Mouse (Mus musculus): ENCODE data around the gene Itgb5. TPM values are rescaled to one million over a fixed set of nuclear protein-coding genes. Genes with fewer than 3 reads are reported as not detected.
A peak's percentile ranks its signal among the peaks of the same experiment; 100 is the strongest.

Gene Itgb5
- total RNA-seq, 2 experiments from 2014 or later, result 173 to 175 TPM

DNA sequence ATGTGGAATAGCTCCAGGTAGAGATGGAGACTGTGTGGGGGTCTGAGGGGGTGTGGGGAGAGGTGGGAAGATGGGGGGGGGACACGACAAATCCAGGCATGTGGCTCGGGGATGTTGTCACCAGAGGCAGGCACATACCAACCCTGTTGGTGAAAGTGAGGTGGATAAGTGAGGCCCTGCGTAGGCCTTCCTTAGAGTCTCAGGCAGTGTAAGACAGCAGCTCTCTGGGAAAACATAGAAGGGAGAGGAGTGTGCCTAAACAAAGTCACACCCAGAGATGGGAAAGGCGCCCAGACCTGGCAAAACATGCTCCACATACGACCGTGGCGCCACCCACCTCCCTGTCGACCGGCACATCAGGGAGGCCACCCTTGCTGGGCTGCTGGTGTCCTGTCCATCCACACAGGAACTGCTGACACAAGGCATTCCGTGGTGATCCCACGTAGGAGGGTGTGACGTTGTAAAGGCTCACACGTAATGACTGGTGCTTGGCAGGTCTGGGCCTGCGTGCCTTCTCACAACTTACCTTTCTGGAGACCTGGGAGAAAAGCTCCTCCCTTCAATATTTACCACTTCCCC, 42.5 kb downstream of the Itgb5 start:
- DNase-seq (ENCODE audit: low spot score in 2 of 2), result no peak

DNA sequence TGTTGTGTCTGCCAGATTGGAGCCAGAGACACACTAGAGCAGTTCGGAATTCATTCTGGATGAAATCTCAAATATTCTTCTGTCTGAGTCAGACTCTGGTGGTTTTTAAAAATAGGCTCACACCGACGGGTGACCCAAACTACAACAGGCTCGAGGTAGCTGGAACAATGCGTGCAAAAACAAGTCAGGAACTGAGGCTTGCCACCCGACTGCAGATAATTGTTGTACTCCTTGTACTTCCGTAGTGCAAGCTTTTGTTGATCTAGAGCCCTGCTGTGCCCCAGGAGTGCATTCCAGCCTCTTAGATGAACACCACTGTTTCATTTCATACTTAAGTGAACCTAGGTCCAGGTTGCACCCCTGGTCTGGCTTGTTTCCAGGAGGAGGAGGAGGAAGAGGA, 43.8 kb downstream of the Itgb5 start:
- no peak for DNase-seq (ENCODE audit: low spot score in 2 of 2)

DNA sequence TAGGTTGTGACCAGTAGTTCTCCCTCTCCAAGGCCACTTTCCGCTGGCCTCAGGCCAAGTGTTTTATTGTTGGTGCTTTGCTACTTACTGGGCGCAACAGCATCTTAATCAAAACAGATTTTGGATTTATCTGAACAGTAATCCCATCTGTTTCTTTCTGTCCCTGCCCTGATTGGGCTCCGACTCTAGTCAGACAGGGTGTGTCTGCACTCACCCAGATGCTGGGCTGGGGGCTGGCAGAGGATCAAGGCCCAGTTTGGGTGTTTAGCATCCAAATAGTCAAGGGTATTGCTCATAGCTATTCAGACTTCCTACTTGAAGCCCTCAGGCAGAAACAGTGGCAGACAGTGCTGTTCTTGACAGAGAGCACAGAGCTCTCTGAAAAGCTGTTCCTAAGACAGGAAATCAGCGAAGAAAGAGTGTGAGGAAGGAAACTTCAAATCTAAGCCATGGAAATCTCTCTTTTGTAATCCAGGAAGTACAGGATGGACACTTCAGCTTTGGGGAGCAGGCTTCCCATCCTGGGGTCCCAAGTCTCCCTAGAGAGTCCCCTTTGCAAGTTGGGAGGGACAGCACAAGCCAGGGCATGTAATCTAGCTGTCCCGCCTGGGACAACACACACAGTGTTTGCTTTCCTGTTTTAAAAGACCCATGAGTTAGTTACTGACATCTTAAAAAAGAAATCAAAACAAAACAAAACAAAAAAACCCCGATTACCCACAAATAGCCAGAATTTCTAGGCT, 48.7 kb downstream of the Itgb5 start:
- no peak for DNase-seq (ENCODE audit: low spot score in 2 of 2)

DNA sequence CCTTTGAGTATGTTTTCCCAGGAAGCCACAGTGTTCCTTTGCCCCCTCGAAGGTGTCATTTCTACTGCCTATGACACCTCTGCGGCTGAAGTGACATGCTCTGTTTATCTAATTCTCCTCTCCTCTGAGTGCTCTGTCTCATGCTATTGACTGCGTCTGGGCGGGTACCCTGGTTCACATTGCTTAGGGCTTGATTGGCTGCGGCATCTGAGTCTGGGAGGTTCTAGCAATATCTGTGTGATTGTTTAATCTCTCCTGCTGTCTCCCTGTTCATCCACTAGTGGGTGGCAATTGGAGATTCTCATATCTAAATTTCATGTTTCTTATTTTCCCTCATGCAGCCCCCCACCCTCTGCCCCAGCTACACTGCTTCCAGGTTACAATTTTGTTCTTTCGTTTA, 49.6 kb downstream of the Itgb5 start:
- no peak for DNase-seq (ENCODE audit: low spot score in 2 of 2)

DNA sequence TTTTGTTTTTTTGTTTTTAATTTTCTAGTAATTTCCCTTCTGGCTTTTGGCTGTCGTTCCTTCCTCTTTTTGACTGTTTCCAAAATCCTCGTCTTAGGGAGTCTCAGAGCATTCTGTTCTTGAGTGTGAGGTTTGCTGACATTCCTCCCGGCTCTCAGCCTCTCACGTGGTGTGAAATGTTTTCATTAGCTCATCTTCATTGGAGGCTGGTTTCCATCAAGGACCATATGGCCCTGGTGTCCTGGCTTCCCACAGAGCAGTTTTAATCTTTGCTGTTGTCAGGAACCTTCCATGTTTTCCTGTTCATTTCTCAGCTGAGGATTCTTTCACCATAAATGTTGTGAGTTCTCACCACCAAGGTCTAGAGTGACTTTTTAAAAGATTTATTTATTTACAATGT, 50.1 kb downstream of the Itgb5 start:
- DNase-seq (ENCODE audit: low spot score in 2 of 2), result no peak

DNA sequence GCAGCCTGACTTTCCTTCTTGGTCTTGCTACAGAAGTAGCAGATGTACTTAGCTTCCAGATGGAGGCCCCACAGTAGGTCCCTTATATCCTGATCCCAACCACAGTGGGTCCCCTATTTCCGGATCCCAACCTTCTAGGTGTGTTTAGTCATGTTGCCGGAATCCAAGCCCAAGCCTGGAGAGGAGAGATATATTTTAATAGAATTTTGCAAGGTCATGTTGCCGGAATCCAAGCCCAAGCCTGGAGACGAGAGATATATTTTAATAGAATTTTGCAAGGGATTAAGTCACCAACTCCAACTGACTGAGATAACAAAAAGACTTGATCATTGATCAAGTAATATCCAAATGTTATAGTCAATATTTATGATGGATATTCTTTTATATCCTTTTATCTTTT, 51.3 kb downstream of the Itgb5 start:
- DNase-seq (ENCODE audit: low spot score in 2 of 2), result no peak

DNA sequence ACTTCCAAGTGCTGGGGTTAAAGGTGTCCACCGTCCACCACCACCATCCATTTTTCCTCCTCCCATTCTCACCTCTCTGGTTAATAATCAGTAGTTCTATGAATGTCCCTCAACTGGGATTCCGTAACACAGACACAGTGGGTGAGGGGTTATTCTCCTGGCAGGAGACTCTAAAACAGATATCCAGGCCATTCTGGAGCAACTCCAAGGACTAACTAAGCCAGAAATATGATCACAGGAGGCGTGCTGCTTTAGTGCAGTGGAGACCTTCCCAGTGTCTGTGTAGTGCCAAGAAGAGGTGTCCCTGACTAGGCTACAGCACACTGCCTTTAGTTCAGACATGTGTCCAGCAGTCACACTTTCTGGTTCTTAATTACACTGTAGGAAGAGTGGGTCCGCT, 53.1 kb downstream of the Itgb5 start:
- DNase-seq (ENCODE audit: low spot score in 2 of 2), result no peak

DNA sequence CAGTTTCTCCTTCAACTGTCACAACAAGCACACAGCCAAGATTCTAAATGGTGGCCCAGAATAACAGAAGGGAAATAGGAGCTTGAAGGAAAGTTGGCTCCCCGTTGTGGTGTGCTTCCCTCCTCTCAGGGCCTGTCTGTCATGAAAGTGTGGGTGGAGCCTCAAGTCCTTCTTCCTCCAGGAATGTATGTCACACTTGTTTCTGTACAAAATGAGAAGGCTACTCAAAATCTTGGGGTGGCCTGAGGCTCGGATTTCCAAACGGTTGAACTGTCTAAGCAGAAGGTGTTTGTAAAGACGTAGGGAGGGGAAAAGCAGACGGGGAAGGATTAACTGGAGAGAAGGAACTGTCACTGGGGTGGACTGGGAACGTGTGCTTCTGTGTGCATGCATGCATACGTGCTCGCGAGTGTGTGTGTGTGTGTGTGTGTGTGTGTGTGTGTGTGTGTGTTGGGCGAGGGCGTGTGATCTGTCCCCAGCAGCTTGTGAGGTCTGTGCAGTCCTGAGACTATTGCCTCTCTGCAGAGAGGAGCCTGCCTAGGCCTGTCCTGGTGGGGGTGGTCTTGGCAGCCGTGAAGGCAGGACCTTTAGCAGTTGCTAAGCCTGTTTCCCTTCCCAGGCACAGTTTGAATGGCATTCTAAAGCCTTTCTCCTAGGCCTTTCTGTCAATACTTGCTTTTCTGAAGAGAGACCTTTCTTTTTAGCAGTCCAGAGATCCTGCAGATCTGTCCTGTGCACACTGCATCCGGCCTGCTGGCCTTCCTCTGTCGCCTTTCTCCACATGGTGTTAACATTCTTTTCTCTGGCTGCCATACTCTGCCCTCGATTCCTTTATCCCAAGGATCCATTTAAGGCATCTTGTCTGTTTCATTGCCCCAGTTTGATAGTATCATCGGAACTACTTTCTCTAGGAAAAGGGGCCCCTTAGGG, 53.8 kb downstream of the Itgb5 start:
- no peak for DNase-seq (ENCODE audit: low spot score in 2 of 2)

DNA sequence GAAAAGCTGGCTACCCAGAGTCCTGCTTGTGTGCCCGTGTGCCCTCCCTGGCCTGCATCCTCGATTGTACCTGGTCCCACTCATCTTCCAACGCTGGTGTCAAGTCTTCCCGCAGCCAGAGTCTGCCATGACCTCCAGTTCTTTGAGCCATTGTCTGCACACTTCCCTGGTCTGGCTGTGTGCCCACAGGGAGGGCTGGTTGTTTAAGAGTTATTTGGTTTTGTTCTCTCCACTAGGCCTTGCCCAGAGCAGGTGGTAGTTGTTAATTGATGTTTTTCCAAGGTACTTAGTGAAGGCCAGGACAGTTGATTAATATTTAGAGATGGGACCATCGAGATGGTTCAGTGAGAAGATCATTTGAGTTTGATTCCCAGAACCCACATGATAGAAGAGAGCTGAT, 54.7 kb downstream of the Itgb5 start:
- DNase-seq (ENCODE audit: low spot score in 2 of 2), result no peak

DNA sequence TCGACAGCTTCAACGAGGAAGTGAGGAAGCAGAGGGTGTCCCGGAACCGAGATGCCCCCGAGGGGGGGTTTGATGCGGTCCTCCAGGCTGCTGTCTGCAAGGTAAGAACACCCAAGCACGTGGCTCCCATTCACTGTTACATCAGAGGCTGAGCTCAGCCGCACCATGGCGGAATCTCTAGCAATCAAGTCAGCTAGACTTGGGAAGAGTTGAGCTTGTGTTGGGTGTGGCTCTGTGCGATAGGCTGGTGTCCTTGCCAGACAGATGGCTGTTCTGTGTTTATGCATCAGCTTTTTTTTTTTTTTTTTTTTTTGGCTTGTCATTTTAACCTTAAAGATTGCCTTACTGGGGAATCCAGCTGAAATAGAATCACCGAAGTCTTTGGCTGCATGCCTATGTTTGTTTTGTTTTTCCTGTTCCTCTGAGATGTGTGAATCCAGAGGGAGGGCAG, 55.6 kb downstream of the Itgb5 start:
- no peak for DNase-seq (ENCODE audit: low spot score in 2 of 2)

DNA sequence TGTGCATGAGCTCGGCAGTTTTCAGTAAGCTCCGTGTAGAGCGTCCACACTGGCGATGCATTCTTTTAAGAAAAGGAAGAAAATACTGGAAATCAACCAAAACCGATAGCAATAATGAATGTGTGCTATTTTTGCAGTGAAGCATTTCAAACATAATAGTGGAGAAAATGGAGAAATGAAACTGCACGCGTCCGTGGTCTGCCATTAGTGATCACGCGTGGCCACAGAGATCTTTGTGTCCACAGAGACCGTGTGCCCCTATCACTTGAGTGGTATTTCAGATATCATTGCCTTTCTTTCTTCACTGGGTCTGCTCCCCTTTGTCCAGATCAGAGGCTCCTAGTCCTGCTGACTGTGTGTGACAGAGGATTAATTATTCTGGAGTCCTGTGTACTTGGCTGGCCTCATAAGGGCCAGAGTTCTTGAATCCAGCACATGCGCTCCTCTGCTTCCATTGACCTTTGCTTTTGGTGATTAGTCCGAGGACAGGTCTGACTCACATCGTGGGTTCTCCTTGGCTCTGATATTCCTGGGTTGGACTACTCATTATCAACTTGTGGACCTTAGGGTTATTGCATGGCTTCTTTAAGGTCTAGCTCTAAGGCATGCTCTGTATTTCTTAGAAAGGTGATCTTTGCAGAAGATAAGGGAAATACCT, 56.3 kb downstream of the Itgb5 start:
- DNase-seq (ENCODE audit: low spot score in 2 of 2), result no peak

DNA sequence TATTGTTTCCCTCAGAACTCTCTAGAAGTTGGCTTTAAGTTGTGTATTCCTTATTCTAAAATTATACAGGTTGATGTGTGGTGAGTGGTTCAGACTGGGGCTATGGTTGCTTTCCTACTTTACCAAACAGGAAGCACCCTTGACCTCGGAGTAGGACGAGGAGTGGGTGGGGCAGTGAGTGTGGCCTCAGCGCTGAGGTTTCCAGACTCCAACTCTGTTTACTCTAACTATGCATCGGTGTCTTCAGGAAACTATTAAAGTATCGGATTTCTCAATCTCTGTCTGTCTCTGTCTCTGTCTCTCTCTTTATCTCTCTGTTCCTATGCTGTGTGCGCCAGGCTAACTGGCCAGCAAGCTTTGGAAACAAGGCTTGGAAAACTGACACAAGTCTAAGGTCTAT, 57.2 kb downstream of the Itgb5 start:
- no peak for DNase-seq (ENCODE audit: low spot score in 2 of 2)

DNA sequence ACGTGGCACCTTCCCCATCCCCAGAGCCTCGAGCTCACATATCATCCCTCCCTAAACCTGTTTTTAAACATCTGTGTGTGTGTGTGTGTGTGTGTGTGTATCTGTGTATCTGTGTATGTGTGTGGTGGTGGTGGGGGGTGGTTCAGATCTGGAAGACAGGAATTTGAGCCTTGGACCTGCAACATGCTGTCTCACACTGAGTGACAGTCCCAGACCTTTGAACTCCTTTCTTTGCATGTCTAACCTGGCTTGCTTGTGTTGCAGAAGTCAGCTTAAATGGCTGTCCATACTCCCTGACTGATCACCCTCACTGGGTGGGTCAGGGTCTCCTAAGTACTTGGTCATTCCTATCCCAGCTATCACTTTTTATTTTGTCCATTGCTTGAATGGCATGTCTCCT, 58.5 kb downstream of the Itgb5 start:
- no peak for DNase-seq (ENCODE audit: low spot score in 2 of 2)

DNA sequence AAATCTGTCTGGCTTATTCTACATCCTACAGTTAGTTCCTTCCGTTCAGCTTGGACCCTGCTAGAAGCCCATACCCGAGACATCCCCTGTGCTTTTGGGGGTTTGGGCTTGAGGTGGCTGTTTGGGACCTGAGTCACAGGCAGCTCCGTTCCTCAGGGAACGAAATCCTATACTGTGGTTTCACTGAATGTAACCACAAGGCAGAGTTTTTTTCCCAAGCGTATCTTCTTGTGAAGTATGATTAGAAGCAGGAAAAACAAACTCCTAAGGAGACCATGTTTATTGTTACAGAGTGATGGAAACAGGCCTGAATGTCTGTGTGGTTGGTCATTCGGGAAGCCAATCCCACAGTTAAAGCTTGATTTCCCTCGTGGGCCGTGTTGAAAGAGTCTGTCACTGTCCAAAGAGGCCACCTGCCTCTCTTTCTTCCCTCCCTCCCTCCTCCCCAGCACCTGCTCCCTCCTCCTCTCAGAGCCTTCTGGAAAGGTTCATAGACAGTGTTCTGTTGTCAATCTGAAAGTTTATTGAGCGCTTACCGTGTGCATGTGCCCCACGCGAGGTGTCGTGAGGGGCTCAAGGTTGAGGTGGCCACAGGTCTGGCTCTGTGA, 59.6 kb downstream of the Itgb5 start:
- DNase-seq (ENCODE audit: low spot score in 2 of 2), result no peak

DNA sequence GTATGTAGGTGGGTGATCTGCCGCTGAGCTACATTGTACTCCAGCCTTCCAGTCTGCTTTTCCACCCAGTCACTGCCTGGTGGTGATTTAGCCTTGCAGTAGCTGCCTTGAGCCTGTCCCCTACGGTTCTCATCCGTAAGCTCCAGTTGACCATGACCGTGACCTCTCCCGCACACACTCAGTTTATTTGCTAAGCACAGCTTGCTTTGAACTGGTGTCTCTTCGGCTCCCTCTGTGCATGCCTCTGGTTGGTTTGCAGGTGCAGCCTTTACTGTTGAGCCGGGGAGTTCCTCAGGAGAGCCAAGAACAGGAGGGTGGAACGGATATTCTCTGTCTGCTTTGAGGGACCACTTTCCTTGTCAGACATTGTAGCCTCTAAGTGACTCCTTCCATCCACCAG, 61.6 kb downstream of the Itgb5 start:
- peak in 1 of 2 experiments; percentile 16 for DNase-seq (ENCODE audit: low spot score in 2 of 2)

DNA sequence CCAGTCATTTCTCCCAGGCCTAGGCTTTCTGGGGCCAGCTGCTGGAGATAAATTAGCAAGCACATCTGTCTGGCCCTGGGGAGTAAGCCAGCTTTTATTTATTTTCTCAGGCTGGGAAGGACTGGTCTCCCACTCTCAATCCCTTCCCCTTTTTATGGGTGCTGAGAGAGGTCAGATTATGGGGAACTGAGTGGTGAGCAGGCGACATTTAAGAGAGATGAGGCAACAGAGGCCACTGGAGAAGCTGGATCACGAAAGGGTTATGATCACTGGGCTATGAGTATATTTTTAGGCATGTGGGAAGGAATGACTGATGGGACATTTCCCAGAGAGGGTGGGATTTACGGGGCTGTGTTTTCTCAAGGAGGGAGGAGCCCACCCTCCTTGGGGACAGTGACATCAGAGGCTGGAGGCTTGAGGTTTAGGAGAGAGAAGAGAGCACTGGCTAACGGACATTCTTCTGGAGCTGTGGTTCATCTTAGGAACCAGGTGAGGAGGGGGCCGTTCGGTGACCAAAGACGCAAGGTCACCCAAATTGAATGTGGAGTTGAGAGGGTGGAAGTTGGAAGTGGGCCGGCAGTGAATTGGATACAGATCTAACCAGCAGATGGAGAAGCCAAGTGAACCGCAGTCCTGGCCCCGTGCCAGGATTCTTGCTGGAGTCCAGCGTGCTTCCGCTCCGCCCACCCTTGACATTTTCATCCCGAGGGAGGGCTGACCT, 62.3 kb downstream of the Itgb5 start:
- peak; percentile 64 to 79 for DNase-seq (ENCODE audit: low spot score in 2 of 2)

DNA sequence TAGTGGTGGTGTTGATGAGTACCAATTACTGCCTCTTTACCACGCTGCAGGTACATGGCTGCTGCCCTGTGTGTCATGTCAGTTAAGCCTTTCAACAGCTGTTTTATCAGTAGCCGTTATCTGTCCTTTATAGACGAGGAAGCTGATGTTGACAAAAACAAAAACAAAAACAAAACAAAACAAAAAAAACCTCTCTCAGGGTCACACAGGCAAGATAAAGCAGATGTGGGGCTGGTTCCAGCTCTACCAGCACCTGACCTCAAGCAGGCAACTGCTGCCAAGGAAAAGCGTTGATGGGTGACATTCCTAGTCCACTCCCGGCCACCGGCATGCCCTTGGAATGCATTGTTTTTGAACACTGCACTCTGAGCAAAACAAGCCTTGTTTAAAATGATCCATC, 63.1 kb downstream of the Itgb5 start:
- no peak for DNase-seq (ENCODE audit: low spot score in 2 of 2)

DNA sequence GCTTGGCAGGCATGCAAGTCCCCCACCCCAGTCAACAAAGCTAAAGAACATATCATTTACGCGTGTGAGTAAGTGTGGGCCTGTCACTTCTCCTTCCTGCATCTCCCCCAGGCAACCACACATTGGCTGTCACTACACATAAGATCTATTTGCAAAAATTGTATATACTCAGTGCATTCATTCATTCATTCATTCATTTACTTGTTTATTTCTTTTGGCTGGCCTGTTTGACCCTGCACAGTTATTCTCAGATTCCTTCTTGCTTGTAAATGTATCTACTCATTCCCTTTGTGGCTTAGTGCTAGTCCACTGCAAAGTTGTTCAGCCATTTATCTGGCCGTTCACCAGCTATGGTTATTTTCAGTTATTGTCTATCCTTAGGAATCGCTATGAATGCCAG, 64.3 kb downstream of the Itgb5 start:
- no peak for DNase-seq (ENCODE audit: low spot score in 2 of 2)

DNA sequence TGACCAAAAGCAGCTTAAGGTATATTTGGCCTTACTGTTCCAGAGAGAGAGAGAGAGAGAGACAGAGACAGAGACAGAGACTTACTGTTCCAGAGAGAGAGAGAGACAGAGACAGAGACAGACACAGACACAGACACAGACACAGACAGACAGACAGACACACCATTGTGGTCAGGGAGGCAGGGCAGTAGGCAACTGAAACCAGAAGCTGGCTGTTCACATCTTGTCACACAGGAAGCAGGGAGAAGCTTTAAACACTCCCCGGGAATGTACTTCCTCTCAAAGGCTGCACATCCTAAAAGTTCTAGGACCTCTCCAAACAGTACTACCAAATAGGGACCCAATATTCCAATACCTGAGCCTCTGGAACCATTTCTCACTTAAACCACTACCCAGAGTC, 65.0 kb downstream of the Itgb5 start:
- no peak for DNase-seq (ENCODE audit: low spot score in 2 of 2)

DNA sequence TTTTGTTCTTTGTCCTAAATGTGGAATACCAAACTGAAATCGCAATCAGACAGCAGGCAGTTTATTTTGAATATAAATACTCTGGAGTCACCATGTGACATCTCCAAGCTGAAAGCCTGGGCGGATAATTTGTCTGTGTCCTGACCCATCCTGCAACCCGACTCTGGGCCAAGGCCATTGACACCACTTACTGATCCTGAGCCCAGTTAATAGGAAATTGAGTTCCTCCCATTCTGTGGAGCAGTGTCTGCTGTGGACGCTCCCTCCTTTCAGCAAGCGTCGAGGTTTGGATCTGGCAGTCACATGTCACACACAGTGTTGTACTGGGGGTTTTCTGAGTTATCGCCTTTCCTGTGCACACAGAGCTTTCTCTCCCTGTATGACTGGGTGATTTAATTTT, 66.2 kb downstream of the Itgb5 start:
- DNase-seq (ENCODE audit: low spot score in 2 of 2), result no peak
